Mouse (Mus musculus) kidney, embryonic 16.5 days (tissue): Measurements from ENCODE around the gene Mboat2. TPM values are rescaled to one million over a fixed set of nuclear protein-coding genes. Genes with fewer than 3 reads are reported as not detected.

Source experiments
- ATAC-seq: fragments of 200-750 bp; cut with Nextera tagmentation; 2 replicates; pipeline ENCODE4 v1.8.0; 2017; ENCODE audit warnings: moderate TSS enrichment; ENCODE audit not compliant: low FRiP score, low TSS enrichment
- H3K27ac ChIP-seq: fragments of 300-500 bp; sonication (generic); 2 replicates; pipeline ENCODE4 v1.5.1; 2014; ENCODE audit warnings: low read length
- H3K27me3 ChIP-seq: fragments of 300-500 bp; sonication (generic); 2 replicates; pipeline ENCODE4 v1.6.1; 2014; ENCODE audit warnings: low read length, control low read depth, mixed read lengths; ENCODE audit not compliant: insufficient read depth
- H3K36me3 ChIP-seq: fragments of 300-500 bp; sonication (generic); 2 replicates; pipeline ENCODE4 v1.6.1; 2014; ENCODE audit warnings: low read length, control low read depth, mixed read lengths; ENCODE audit not compliant: insufficient read depth
- H3K4me1 ChIP-seq: fragments of 300-500 bp; sonication (generic); 2 replicates; pipeline ENCODE4 v1.6.1; 2014; ENCODE audit warnings: low read length, control low read depth, mixed read lengths; ENCODE audit not compliant: insufficient read depth
- H3K4me2 ChIP-seq: fragments of 300-500 bp; sonication (generic); replicated peaks from 2 replicates; pipeline ENCODE4 v1.6.1; 2014; ENCODE audit warnings: low read depth, low read length
- H3K4me3 ChIP-seq: fragments of 300-500 bp; sonication (generic); 2 replicates; pipeline ENCODE4 v1.5.1; 2014; ENCODE audit warnings: mild to moderate bottlenecking, low read length
- H3K9ac ChIP-seq: fragments of 300-500 bp; sonication (generic); replicated peaks from 2 replicates; pipeline ENCODE4 v1.6.1; 2014; ENCODE audit warnings: low read length
- H3K9me3 ChIP-seq: fragments of 300-500 bp; sonication (generic); 2 replicates; pipeline ENCODE4 v1.6.1; 2016; ENCODE audit warnings: low read length, control low read depth
- WGBS: fragments of 180-500 bp; shearing (Covaris S2); extraction: QIAGEN DNeasy Blood & Tissue Kit; methylation state at CpG from one replicate; pipeline ENCODE4 v1.1.7; 2014; 5-methylcytosine and 5-hydroxymethylcytosine counted together
- polyA plus RNA-seq: library from polyadenylated mRNA; unstranded; fragments of >200 nt; fragmentation: Nextera tagmentation; extraction: Ambion mirVana; gene quantifications from 2 replicates; pipeline ENCODE4 v1.2.1, GENCODE M21; 2015

Gene Mboat2
- polyA plus RNA-seq, 1 experiment from 2014 or later = 44.7 TPM

GRCm38 (mm10) chr12:24890684-24891459 is 60.2 kb downstream of the Mboat2 start:
- no peaks in the 10 kb centered on the region for H3K9me3 ChIP-seq
- H3K27ac ChIP-seq = no peak overlapping the region
- H3K4me2 ChIP-seq = no peak overlapping the region
- peaks cover 4% of the 10 kb centered on the region; the same call in 1 of the 2 replicates for H3K36me3 ChIP-seq
- no peak overlapping the region for H3K9ac ChIP-seq
- no peaks in the 10 kb centered on the region for H3K27me3 ChIP-seq
- 82% methylated on average over 8 of the region's 8 CpGs for WGBS
- H3K4me3 ChIP-seq = no peak overlapping the region
- no peak for ATAC-seq
- peaks cover 13% of the 10 kb centered on the region for H3K4me1 ChIP-seq

DNA sequence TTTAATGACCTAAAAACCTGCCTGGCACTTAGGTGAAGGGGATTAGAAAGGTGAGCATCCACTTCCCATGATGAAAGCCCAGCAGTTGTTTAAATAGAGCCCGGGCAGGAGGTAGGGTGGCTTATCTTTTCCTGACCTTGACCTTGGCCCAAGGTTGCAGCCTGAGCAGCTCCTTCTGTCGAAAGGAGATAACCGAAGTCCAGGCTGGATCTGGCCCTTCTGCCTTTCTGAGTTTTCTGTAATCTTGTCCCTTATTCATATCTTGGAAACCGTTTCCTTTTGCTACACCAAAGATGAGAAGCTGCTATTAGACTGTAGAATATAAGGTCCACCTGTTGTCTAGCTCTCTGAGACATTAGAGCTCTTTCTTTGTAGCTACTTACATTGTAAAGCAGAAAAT is 61.9 kb downstream of the Mboat2 start:
- Histone ChIP-seq H3K9ac (no peak overlapping the region), H3K4me1 (peaks cover 19% of the 10 kb centered on the region), H3K36me3 (no peaks in the 10 kb centered on the region; the same call in 1 of the 2 replicates), H3K4me3 (no peak overlapping the region), H3K27me3 (no peaks in the 10 kb centered on the region), H3K4me2 (no peak overlapping the region), H3K9me3 (no peaks in the 10 kb centered on the region), H3K27ac (0 out of 2 replicates have a peak overlapping the region, but pooled peaks have one; percentile 16)
- no peak for ATAC-seq
- WGBS = 81% methylated on average over 4 of the region's 4 CpGs

DNA sequence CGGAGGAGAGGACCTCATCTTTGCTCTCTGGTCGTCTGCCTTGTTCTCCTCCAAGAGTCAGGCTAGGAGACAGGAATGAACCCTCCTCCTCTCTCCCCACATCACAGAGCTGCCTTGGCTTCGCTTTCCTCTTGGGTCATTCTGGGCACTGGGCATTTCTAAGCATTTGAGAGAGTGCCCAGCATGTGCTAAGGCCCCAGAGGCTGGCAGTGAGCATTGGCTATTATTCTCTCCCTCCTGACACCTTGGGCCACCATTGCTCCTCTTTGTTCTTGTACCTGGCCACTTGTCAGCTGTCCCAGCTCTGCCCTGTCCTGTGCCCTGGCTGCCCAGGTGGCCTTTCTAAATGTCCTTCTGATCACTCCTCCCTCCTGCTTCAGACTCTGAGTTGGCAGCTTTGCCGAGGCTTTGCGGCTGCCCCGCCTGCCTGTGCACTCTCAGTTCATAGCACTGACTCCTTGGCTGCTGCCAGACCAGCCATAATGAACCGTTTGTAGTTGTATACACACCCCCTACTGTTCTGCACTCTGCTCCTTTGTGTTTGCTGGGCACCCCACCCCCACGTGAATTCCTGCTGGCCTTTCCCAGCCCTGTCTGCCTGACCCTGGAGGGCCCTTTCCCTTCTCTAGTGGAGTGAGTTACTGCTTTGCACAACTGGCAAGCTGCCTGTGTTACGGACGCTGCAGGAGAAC is 63.2 kb downstream of the Mboat2 start:
- Histone ChIP-seq H3K27me3 (no peaks in the 10 kb centered on the region), H3K4me3 (no peak overlapping the region), H3K9me3 (no peaks in the 10 kb centered on the region), H3K4me1 (peaks cover 32% of the 10 kb centered on the region), H3K9ac (no peak overlapping the region), H3K4me2 (no peak overlapping the region), H3K27ac (peak overlapping the region; percentile 64), H3K36me3 (no peaks in the 10 kb centered on the region; the same call in 1 of the 2 replicates)
- WGBS = 23% methylated on average over 10 of the region's 10 CpGs
- peak; percentile 87 for ATAC-seq

DNA sequence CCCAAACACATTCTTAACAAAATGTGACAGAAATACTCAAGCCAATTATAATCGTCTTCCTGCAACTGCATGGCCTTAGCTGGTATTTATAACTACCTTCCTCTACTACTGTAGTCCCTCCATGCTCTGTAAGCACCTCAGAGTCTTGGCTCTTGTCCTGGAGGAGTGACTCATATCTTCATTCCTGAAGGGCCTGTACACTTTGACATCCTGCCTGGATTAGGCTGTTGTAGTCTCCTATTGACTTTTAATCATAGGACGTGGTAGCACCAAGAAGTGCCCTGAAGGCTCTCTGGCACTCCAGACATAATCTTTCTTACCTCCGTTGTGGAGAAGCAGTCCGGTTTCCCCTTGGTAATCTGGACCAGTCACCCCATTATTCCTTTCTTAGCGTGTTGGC is 64.7 kb downstream of the Mboat2 start:
- Histone ChIP-seq H3K9ac (no peak overlapping the region), H3K4me1 (peaks cover 39% of the 10 kb centered on the region), H3K4me3 (no peak overlapping the region), H3K27me3 (no peaks in the 10 kb centered on the region), H3K36me3 (0 out of 2 replicates have a peak, but pooled peaks cover 2% of the 10 kb centered on the region), H3K9me3 (no peaks in the 10 kb centered on the region), H3K27ac (no peak overlapping the region), H3K4me2 (no peak overlapping the region)
- WGBS = 84% methylated on average over 5 of the region's 5 CpGs
- ATAC-seq = no peak

- Histone ChIP-seq H3K9me3 (no peaks in the 10 kb centered on the region), H3K9ac (no peak overlapping the region), H3K27me3 (no peaks in the 10 kb centered on the region), H3K4me3 (no peak overlapping the region), H3K27ac (peak overlapping the region; percentile 88), H3K4me1 (peaks cover 39% of the 10 kb centered on the region), H3K36me3 (0 out of 2 replicates have a peak, but pooled peaks cover 7% of the 10 kb centered on the region), H3K4me2 (no peak overlapping the region)
- no peak for ATAC-seq
- WGBS = 51% methylated on average over 4 of the region's 4 CpGs
These were observed 66.7 kb downstream of the Mboat2 start for GRCm38 (mm10) chr12:24897354-24897753.

- Histone ChIP-seq H3K4me3 (no peak overlapping the region), H3K9me3 (no peaks in the 10 kb centered on the region), H3K27me3 (no peaks in the 10 kb centered on the region), H3K4me2 (no peak overlapping the region), H3K27ac (peak overlapping the region; percentile 88), H3K9ac (no peak overlapping the region), H3K4me1 (peaks cover 39% of the 10 kb centered on the region), H3K36me3 (0 out of 2 replicates have a peak, but pooled peaks cover 7% of the 10 kb centered on the region)
- 47% methylated on average over 9 of the region's 9 CpGs for WGBS
- peak; percentile 64; the same call in 1 of the 2 replicates for ATAC-seq
These were observed 67.5 kb downstream of the Mboat2 start for GRCm38 (mm10) chr12:24898226-24898625.

- no peak for ATAC-seq
- whole genome bisulfite sequencing = 77% methylated on average over 10 of the region's 10 CpGs
These were observed 69.0 kb downstream of the Mboat2 start for GRCm38 (mm10) chr12:24899636-24900035.

GRCm38 (mm10) chr12:24902736-24903135 is 72.1 kb downstream of the Mboat2 start:
- Histone ChIP-seq H3K4me2 (no peak overlapping the region), H3K4me3 (no peak overlapping the region), H3K9ac (no peak overlapping the region), H3K4me1 (peaks cover 23% of the 10 kb centered on the region), H3K27ac (no peak overlapping the region), H3K9me3 (no peaks in the 10 kb centered on the region), H3K36me3 (0 out of 2 replicates have a peak, but pooled peaks cover 10% of the 10 kb centered on the region), H3K27me3 (no peaks in the 10 kb centered on the region)
- WGBS = 96% methylated on average over 5 of the region's 5 CpGs
- no peak for ATAC-seq

More at GRCm38 (mm10) chr12:24899636-24900035, 69.0 kb downstream of the Mboat2 start:
- Histone ChIP-seq H3K27me3 (no peaks in the 10 kb centered on the region), H3K27ac (peak overlapping the region; percentile 63; the same call in 1 of the 2 replicates), H3K4me3 (no peak overlapping the region), H3K36me3 (0 out of 2 replicates have a peak, but pooled peaks cover 10% of the 10 kb centered on the region), H3K9ac (no peak overlapping the region), H3K9me3 (no peaks in the 10 kb centered on the region), H3K4me2 (no peak overlapping the region), H3K4me1 (peaks cover 29% of the 10 kb centered on the region)

GRCm38 (mm10) chr12:24907894-24908293 is 77.2 kb downstream of the Mboat2 start:
- H3K36me3 ChIP-seq = 0 out of 2 replicates have a peak, but pooled peaks cover 13% of the 10 kb centered on the region
- H3K4me3 ChIP-seq = no peak overlapping the region
- H3K27me3 ChIP-seq = no peaks in the 10 kb centered on the region
- H3K4me1 ChIP-seq = 0 out of 2 replicates have a peak, but pooled peaks cover 2% of the 10 kb centered on the region
- no peak overlapping the region for H3K4me2 ChIP-seq
- H3K27ac ChIP-seq = no peak overlapping the region
- H3K9ac ChIP-seq = no peak overlapping the region
- WGBS = 92% methylated on average over 2 of the region's 2 CpGs
- no peak for ATAC-seq
- H3K9me3 ChIP-seq = no peaks in the 10 kb centered on the region
